Mouse (Mus musculus): ENCODE measurements at regions not wholly inside any gene's neighbourhood (a gene's known extent, or its start where the extent isn't known, plus 50 kb on each side); places are given as distances from the start of the nearest gene placed in this dataset.

DNA sequence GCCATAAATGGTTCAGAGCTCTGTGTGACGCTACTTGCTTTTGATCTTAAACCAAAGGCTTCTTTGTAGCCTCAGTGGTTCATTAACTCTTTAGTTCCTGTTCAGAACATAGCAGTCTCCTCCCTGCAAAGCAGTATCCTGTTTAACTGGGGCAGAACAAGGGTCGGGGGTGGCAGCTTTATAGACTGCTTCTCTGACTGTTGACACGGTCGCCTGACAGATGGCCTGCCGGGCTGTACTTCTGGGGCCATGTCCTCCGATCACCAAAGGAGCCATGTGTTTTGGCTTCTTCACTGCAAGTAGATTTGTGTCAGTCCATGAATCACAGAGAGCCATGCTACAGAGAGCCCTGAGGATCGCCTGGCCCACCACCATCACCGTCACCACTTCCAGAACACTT lies 115.2 kb downstream of the Gm12728 start:
- TF ChIP-seq ZC3H11A (IDR thresholded peaks at IDR 0.05; ENCODE audit: borderline replicate concordance, low read depth, low read length) (no peak), MAFK (IDR thresholded peaks at IDR 0.05; ENCODE audit: insufficient read depth, low read depth, low read length) (no peak), CHD2 (IDR thresholded peaks at IDR 0.05; ENCODE audit: low read depth, low read length) (no peak), HCFC1 (IDR thresholded peaks at IDR 0.05; ENCODE audit: borderline replicate concordance, insufficient read depth, low read length) (no peak), ZNF384 (IDR thresholded peaks at IDR 0.05; ENCODE audit: low read depth, low read length) (no peak)
